Mouse (Mus musculus) liver, embryonic 14.5 days (tissue): ENCODE data around the gene Ccser1. TPM values are rescaled to one million over a fixed set of nuclear protein-coding genes. Genes with fewer than 3 reads are reported as not detected.

Source experiments
- ATAC-seq: fragments of 200-750 bp; cut with Nextera tagmentation; 2 replicates; pipeline ENCODE4 v1.8.0; 2017; ENCODE audit warnings: moderate number of reproducible peaks, mild to moderate bottlenecking, moderate library complexity; ENCODE audit not compliant: insufficient read depth
- DNase-seq, 3 experiments: peaks; one replicate each; pipeline ENCODE4 v3.0.0-alpha.2; 2012 to 2013; ENCODE audit warnings: low read depth in 3 of 3, low spot score in 3 of 3
- H3K27ac ChIP-seq: fragments of 300-500 bp; sonication (generic); 2 replicates; pipeline ENCODE4 v1.5.1; 2014; ENCODE audit warnings: moderate library complexity, mild to moderate bottlenecking, control low read depth, inconsistent platforms
- H3K27me3 ChIP-seq: fragments of 300-500 bp; sonication (generic); 2 replicates; pipeline ENCODE4 v1.6.1; 2014; ENCODE audit warnings: mild to moderate bottlenecking, low read length, moderate library complexity; ENCODE audit not compliant: control insufficient read depth, insufficient read depth
- H3K36me3 ChIP-seq: fragments of 300-500 bp; sonication (generic); replicated peaks from 2 replicates; pipeline ENCODE4 v1.6.1; 2014; ENCODE audit warnings: low read depth; ENCODE audit not compliant: control insufficient read depth, insufficient read depth
- H3K4me1 ChIP-seq, 2 experiments: fragments of 200-500 bp in 1 of 2; fragments of 300-500 bp in 1 of 2; sonication (generic) in 1 of 2; replicated peaks; 2 replicates each; pipeline ENCODE4 v1.6.1; 2012 to 2014; ENCODE audit warnings: antibody characterized with exemption in 1 of 2, inconsistent platforms in 1 of 2, low read length in 1 of 2; ENCODE audit not compliant: control insufficient read depth in 2 of 2, insufficient read depth in 2 of 2
- H3K4me2 ChIP-seq: fragments of 300-500 bp; sonication (generic); 2 replicates; pipeline ENCODE4 v1.6.1; 2014; ENCODE audit warnings: low read depth, mild to moderate bottlenecking, control low read depth, moderate library complexity
- H3K4me3 ChIP-seq, 2 experiments: fragments of 200-500 bp in 1 of 2; fragments of 300-500 bp in 1 of 2; sonication (generic) in 1 of 2; 2 replicates each; pipeline ENCODE4 v1.5.1; 2012 to 2014; ENCODE audit warnings: low read depth in 2 of 2, low read length in 2 of 2, mild to moderate bottlenecking in 2 of 2, control low read depth in 1 of 2, inconsistent platforms in 1 of 2, moderate library complexity in 1 of 2; ENCODE audit not compliant: insufficient read depth in 1 of 2
- H3K9ac ChIP-seq: fragments of 300-500 bp; sonication (generic); replicated peaks from 2 replicates; pipeline ENCODE4 v1.6.1; 2014; ENCODE audit warnings: mild to moderate bottlenecking, control low read depth, moderate library complexity
- H3K9me3 ChIP-seq: fragments of 300-500 bp; sonication (generic); 2 replicates; pipeline ENCODE4 v1.6.1; 2016; ENCODE audit warnings: low read length, mixed read lengths; ENCODE audit not compliant: control insufficient read depth
- CTCF ChIP-seq: IDR thresholded peaks from 2 replicates; pipeline ENCODE4 v1.5.1; 2016; ENCODE audit warnings: antibody characterized with exemption, low read depth, control low read depth
- EP300 ChIP-seq: IDR thresholded peaks from 2 replicates; pipeline ENCODE4 v1.6.1; 2016; ENCODE audit warnings: antibody characterized with exemption, low read depth
- WGBS: fragments of 180-500 bp; shearing (Covaris S2); extraction: QIAGEN DNeasy Blood & Tissue Kit; methylation state at CpG from one replicate; pipeline ENCODE4 v1.1.7; 2014; ENCODE audit not compliant: insufficient replicate concordance; 5-methylcytosine and 5-hydroxymethylcytosine counted together
- polyA plus RNA-seq, 2 experiments: library from polyadenylated mRNA; depleted of rRNA in 1 of 2; stranded (reverse) in 1 of 2; unstranded in 1 of 2; fragments of >200 nt; fragmentation: Nextera tagmentation in 1 of 2; extraction: Ambion mirVana in 1 of 2; gene quantifications; 2 replicates each; pipeline versions ENCODE4 v1.2.1 to v1.2.3; 2012 to 2014

The Ccser1 gene
- polyA plus RNA-seq, 2 experiments, result 0.09 TPM

GRCm38 (mm10) chr6:61438165-61438564 lies 258.0 kb downstream of the Ccser1 start:
- Histone ChIP-seq H3K4me1 (no peaks in the 10 kb centered on the region), H3K27ac (no peak overlapping the region), H3K4me3 (no peak overlapping the region), H3K27me3 (no peaks in the 10 kb centered on the region), H3K36me3 (no peaks in the 10 kb centered on the region), H3K9me3 (no peaks in the 10 kb centered on the region), H3K4me2 (no peak overlapping the region), H3K9ac (no peak overlapping the region)
- no peak for DNase-seq
- no peak for ATAC-seq
- TF ChIP-seq CTCF (no peak), EP300 (no peak)

GRCm38 (mm10) chr6:61471371-61472152 lies 291.4 kb downstream of the Ccser1 start:
- TF ChIP-seq CTCF, result no peak
- no peak for TF ChIP-seq EP300
- Histone ChIP-seq H3K4me2 (no peak overlapping the region), H3K4me1 (no peaks in the 10 kb centered on the region), H3K27ac (no peak overlapping the region), H3K9ac (no peak overlapping the region), H3K27me3 (no peaks in the 10 kb centered on the region), H3K9me3 (no peaks in the 10 kb centered on the region), H3K36me3 (no peaks in the 10 kb centered on the region), H3K4me3 (no peak overlapping the region)
- DNase-seq (no peak), ATAC-seq (no peak)
- WGBS, result 69% methylated on average over 2 of the region's 2 CpGs

DNA sequence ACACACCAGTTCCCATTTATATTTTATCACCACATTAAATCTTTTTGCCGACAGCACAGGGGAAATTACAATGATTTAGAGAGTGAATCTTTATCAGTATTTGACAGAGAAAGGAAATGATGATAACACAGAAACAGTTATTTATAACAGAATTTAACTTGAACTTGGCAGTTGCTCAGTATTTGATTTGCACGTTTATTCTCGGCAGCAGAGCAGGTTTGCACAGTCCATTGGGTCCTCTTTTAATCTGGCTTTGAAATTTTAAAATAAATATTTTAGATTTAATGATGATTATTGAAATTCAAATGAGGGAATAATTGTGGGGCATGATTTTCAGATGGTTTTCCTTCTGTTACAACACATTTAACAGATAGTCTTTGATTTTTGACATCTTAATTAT lies 305.2 kb downstream of the Ccser1 start:
- TF ChIP-seq CTCF (no peak), EP300 (no peak)
- no peak for DNase-seq
- H3K4me3 ChIP-seq, result no peak overlapping the region
- no peak for ATAC-seq
- H3K9me3 ChIP-seq, result no peaks in the 10 kb centered on the region
- H3K27me3 ChIP-seq, result no peaks in the 10 kb centered on the region
- WGBS, result 38% methylated on average over 3 of the region's 3 CpGs
- H3K27ac ChIP-seq, result no peak overlapping the region
- no peaks in the 10 kb centered on the region for H3K4me1 ChIP-seq
- H3K9ac ChIP-seq, result no peak overlapping the region
- no peaks in the 10 kb centered on the region for H3K36me3 ChIP-seq
- no peak overlapping the region for H3K4me2 ChIP-seq

- H3K4me3 ChIP-seq, result no peak overlapping the region
Observed at GRCm38 (mm10) chr6:61491979-61492821, 312.1 kb downstream of the Ccser1 start.

DNA sequence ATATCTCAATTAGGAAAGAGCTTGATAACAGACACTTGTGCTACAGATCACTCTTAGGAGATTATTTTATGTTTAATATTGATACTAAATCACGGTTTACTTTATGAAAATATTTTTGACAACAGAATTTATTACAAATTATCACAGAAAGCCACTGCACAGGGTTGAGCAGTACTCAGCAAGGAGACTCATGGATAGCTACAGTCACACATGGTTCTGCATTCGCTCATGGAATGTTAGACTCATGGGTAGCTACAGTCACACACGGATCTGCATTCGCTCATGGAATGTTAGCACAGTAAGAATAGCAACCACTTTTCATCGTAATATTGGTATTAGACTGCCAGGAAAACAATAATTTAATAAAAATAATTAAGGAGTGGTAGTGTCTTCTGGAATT lies 313.3 kb downstream of the Ccser1 start:
- Histone ChIP-seq H3K4me2 (no peak overlapping the region), H3K27ac (no peak overlapping the region), H3K4me3 (no peak overlapping the region), H3K4me1 (no peaks in the 10 kb centered on the region), H3K36me3 (no peaks in the 10 kb centered on the region), H3K9ac (no peak overlapping the region), H3K27me3 (no peaks in the 10 kb centered on the region), H3K9me3 (no peaks in the 10 kb centered on the region)
- no peak for DNase-seq
- no peak for TF ChIP-seq EP300
- TF ChIP-seq CTCF, result no peak
- WGBS, result 62% methylated on average over 5 of the region's 5 CpGs
- ATAC-seq, result no peak

More at GRCm38 (mm10) chr6:61491979-61492821, 312.1 kb downstream of the Ccser1 start:
- H3K4me1 ChIP-seq, result no peaks in the 10 kb centered on the region
- WGBS, result 60% methylated on average over 4 of the region's 4 CpGs
- H3K36me3 ChIP-seq, result no peaks in the 10 kb centered on the region
- ATAC-seq (no peak), DNase-seq (no peak)
- no peak overlapping the region for H3K27ac ChIP-seq
- H3K4me2 ChIP-seq, result no peak overlapping the region
- H3K9me3 ChIP-seq, result no peaks in the 10 kb centered on the region
- no peak overlapping the region for H3K9ac ChIP-seq
- no peak for TF ChIP-seq EP300
- no peak for TF ChIP-seq CTCF
- no peaks in the 10 kb centered on the region for H3K27me3 ChIP-seq
